Mouse (Mus musculus) colon, adult 2 months (tissue): Measurements from ENCODE around the gene Dcun1d2. TPM values are rescaled to one million over a fixed set of nuclear protein-coding genes. Genes with fewer than 3 reads are reported as not detected.

ENCODE experiments used
- polyA plus RNA-seq: library from polyadenylated mRNA; depleted of rRNA; stranded (reverse); fragments of >200 nt; gene quantifications from 2 replicates; pipeline ENCODE4 v1.2.3, GENCODE M21; 2012; rRNA removed

The Dcun1d2 gene
- polyA plus RNA-seq: 20.0 and 22.7 TPM in 2 replicates

GRCm38 (mm10) chr8:13287692-13288623 is at the start of gene Dcun1d2, which contains the start of gene Tmco3:
TSS of gene Dcun1d2 (minus strand) at chr8:13288131.
TSS of gene Tmco3 (plus strand) at chr8:13288190.

GRCm38 (mm10) chr8:13254019-13254418 is 33.9 kb downstream of the Dcun1d2 start, which contains the start of gene Adprhl1:
TSS of gene Adprhl1 (minus strand) at chr8:13254162.

Other genes with a start within 250 kb of the Dcun1d2 start
- 0.19 and 0.78 TPM in 2 replicates for gene Proz, start 227.2 kb downstream of the Dcun1d2 start, polyA plus RNA-seq
- 14.9 and 16.1 TPM in 2 replicates for gene Pcid2, start 182.7 kb downstream of the Dcun1d2 start, polyA plus RNA-seq
- 35.2 and 38.4 TPM in 2 replicates for gene Cul4a, start 182.5 kb downstream of the Dcun1d2 start, polyA plus RNA-seq
- 593 and 658 TPM in 2 replicates for gene Lamp1, start 129.0 kb downstream of the Dcun1d2 start, polyA plus RNA-seq
- 86.4 and 100 TPM in 2 replicates for gene Grtp1, start 87.5 kb downstream of the Dcun1d2 start, polyA plus RNA-seq
- gene Adprhl1, start 34.0 kb downstream of the Dcun1d2 start, polyA plus RNA-seq: 0.13 TPM in 1 of 2 replicates, not detected in the other
- 120 TPM in 2 replicates for gene Tmco3, start 59 bp upstream of the Dcun1d2 start, polyA plus RNA-seq
- 29.9 and 30.5 TPM in 2 replicates for gene Tfdp1, start 50.6 kb upstream of the Dcun1d2 start, polyA plus RNA-seq
- not detected in 2 replicates for gene Atp4b, start 108.7 kb upstream of the Dcun1d2 start, polyA plus RNA-seq
- gene Grk1, start 117.0 kb upstream of the Dcun1d2 start, polyA plus RNA-seq: not detected in 2 replicates
- 9.0 and 14.6 TPM in 2 replicates for gene Tmem255b, start 147.1 kb upstream of the Dcun1d2 start, polyA plus RNA-seq
- 343 and 357 TPM in 2 replicates for gene Gas6, start 206.4 kb upstream of the Dcun1d2 start, polyA plus RNA-seq